Mouse (Mus musculus) neural tube, embryonic 14.5 days (tissue): ENCODE results near the gene Etv6. TPM values are rescaled to one million over a fixed set of nuclear protein-coding genes. Genes with fewer than 3 reads are reported as not detected.
"Not testable (repeated sequence)": the region's sequence is repeated elsewhere in the genome, so short reads cannot be mapped to it uniquely, and the experiment has no call there.

Source experiments
- ATAC-seq: fragments of 200-750 bp; cut with Nextera tagmentation; 2 replicates; pipeline ENCODE4 v1.8.0; 2017; ENCODE audit warnings: low read depth, mild to moderate bottlenecking, moderate TSS enrichment, moderate library complexity
- H3K27ac ChIP-seq: fragments of 300-500 bp; sonication (generic); 2 replicates; pipeline ENCODE4 v1.5.1; 2014; ENCODE audit warnings: low read depth, mild to moderate bottlenecking, control low read depth, low read length, moderate library complexity, mixed read lengths
- H3K27me3 ChIP-seq: fragments of 300-500 bp; sonication (generic); 2 replicates; pipeline ENCODE4 v1.6.1; 2014; ENCODE audit warnings: low read length; ENCODE audit not compliant: control insufficient read depth, insufficient read depth
- H3K36me3 ChIP-seq: fragments of 300-500 bp; sonication (generic); 2 replicates; pipeline ENCODE4 v1.6.1; 2014; ENCODE audit warnings: low read length, mixed read lengths; ENCODE audit not compliant: control insufficient read depth, insufficient read depth
- H3K4me1 ChIP-seq: fragments of 300-500 bp; sonication (generic); 2 replicates; pipeline ENCODE4 v1.6.1; 2014; ENCODE audit warnings: low read length; ENCODE audit not compliant: control insufficient read depth, insufficient read depth
- H3K4me2 ChIP-seq: fragments of 300-500 bp; sonication (generic); 2 replicates; pipeline ENCODE4 v1.6.1; 2014; ENCODE audit warnings: mild to moderate bottlenecking, low read depth, low read length, control low read depth
- H3K4me3 ChIP-seq: fragments of 300-500 bp; sonication (generic); 2 replicates; pipeline ENCODE4 v1.5.1; 2014; ENCODE audit warnings: low read depth, low read length, control low read depth, mixed read lengths
- H3K9ac ChIP-seq: fragments of 300-500 bp; sonication (generic); replicated peaks from 2 replicates; pipeline ENCODE4 v1.6.1; 2014; ENCODE audit warnings: low read depth, mild to moderate bottlenecking, control low read depth, low read length, mixed read lengths
- H3K9me3 ChIP-seq: fragments of 300-500 bp; sonication (generic); 2 replicates; pipeline ENCODE4 v1.6.1; 2016; ENCODE audit warnings: low read length; ENCODE audit not compliant: control insufficient read depth
- WGBS: fragments of 180-500 bp; shearing (Covaris S2); extraction: QIAGEN DNeasy Blood & Tissue Kit; methylation state at CpG from one replicate; pipeline ENCODE4 v1.1.7; 2014; 5-methylcytosine and 5-hydroxymethylcytosine counted together
- polyA plus RNA-seq: library from polyadenylated mRNA; unstranded; fragments of >200 nt; fragmentation: Nextera tagmentation; extraction: Ambion mirVana; gene quantifications from 2 replicates; pipeline ENCODE4 v1.2.1, GENCODE M21; 2014

Gene Etv6
- polyA plus RNA-seq = 5.8 and 8.8 TPM in 2 replicates

DNA sequence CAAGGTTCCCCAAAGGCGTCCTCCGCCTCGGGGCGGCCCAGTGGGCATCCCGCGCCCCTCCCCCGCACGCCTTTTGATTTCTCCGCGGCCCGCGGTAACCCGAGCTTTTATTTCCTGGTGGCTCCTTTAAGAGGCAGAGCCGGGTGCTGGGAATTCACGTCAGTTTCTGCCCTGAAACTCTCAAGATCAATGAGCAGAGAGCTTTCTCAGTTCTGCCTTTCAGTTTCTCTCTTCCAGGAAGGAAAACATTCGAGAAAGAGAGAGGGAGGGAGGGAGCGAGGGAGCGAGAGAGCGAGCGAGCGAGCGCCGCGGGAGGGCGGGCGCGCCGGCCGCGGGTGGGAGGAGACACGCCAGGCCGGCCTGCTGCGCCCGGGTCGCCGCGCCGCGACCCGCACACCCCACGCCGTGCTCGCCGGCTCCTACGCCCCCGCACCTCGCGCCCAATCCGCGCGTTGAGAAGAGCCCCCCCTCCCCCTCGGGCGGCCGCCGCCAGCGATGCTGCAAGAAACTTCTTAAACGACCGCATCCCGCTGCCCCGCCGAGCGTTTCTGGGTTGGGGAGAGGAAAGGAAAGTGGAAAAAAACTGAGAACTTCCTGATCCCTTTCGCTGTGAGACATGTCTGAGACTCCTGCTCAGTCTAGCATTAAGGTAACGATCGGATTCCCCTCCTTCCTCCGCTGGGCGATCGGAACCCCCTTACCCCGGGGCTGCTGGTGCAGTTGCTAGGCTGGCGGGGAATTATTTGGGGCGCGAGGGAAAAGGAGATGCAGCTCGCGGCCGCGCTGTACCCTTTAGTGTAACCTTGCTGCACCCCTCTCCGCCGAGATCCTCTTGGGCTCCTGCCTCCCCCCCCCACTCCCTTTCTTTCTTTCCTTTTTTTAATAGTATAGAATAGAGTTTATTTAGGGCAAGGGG lies at the start of gene Etv6:
Etv6 (plus strand) TSS at position 211 of the 916 bp plus-strand sequence.
- no peaks in the 10 kb centered on the region for H3K9me3 ChIP-seq
- H3K36me3 ChIP-seq = no peaks in the 10 kb centered on the region
- peak within 1 kb of the TSS; percentile 88 for H3K4me3 ChIP-seq
- H3K27ac ChIP-seq = peak within 1 kb of the TSS; percentile 100
- under 1% methylated on average over 71 of the region's 78 CpGs for WGBS
- H3K27me3 ChIP-seq = no peaks in the 10 kb centered on the region
- H3K4me1 ChIP-seq = peaks cover 23% of the 10 kb centered on the region
- H3K9ac ChIP-seq = peak within 1 kb of the TSS; percentile 100
- peak within 1 kb of the TSS; percentile 66 for H3K4me2 ChIP-seq
- peak; percentile 75 for ATAC-seq

DNA sequence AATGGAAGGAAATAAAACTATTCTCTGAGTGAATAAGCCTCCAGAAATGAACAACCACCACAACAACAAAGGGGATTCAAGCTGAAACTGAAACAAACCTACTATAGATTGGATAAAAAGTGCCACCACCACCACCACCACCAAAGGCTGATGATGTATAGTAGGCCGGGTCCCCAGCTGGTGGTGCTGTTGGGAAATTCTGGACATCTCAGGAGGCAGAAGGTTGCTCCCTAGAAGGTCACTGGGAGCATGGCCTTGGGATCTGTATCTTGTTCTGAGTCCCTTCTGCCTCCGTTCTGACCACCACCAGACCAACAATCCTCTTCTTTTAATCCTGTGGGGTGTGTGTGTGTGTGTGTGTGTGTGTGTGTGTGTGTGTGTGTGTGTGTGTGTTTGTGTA lies 49.3 kb upstream of the Etv6 start:
- no peak for ATAC-seq
- Histone ChIP-seq H3K9me3 (no peaks in the 10 kb centered on the region), H3K27me3 (no peaks in the 10 kb centered on the region), H3K27ac (no peak overlapping the region), H3K4me1 (no peaks in the 10 kb centered on the region), H3K9ac (no peak overlapping the region), H3K4me3 (no peak overlapping the region), H3K4me2 (no peak overlapping the region), H3K36me3 (no peaks in the 10 kb centered on the region)
- 71% methylated on average over 2 of the region's 2 CpGs for WGBS

DNA sequence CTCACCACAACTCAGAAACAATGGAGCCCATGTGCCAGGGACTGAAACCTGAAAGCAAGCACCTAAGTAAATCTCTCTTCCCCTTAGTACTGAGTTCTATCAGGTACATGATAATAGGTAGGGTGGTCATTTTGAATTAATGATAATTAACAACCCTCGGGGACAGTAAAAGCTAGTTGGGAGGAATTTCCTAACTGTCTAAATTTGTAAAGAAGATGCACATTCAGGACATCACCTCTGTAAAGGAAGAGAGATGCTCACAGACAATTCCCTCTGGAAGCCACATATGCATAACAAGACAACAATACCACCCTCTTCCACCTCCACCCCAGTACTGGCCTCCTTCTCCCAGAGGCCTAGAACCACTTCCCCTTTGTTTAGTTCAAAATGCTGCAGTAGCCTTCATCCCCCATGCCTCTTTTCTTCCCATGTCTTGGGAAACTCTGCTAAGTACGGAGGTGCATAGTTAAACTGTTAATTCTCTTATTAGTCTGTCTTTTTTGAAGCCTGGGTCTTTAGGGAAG lies 48.4 kb upstream of the Etv6 start:
- H3K9me3 ChIP-seq = no peaks in the 10 kb centered on the region
- H3K27ac ChIP-seq = no peak overlapping the region
- H3K36me3 ChIP-seq = no peaks in the 10 kb centered on the region
- no peaks in the 10 kb centered on the region for H3K27me3 ChIP-seq
- H3K4me2 ChIP-seq = no peak overlapping the region
- ATAC-seq = no peak
- WGBS = 52% methylated on average over 2 of the region's 2 CpGs
- no peaks in the 10 kb centered on the region for H3K4me1 ChIP-seq
- H3K9ac ChIP-seq = no peak overlapping the region
- no peak overlapping the region for H3K4me3 ChIP-seq

DNA sequence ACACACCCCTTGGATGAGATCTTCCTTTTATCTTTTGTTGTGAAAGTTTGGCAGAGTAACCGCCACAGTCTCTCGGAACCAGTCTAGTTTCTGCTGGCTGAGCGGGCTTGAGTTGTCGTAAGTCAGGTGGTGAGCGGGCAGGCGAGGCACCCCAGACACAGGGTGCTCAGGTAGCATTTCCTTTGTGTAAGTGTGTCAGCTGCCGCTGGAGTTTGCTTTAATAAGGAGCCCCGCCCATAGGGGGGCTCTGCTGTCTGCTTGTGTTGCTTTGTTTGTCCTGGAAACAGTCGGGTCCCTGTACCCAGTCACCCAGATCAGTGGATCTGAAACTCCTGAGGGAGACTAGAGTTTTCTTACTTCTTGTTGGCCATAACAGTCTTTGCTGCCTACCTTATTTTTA lies 47.5 kb upstream of the Etv6 start:
- ATAC-seq = no peak
- 55% methylated on average over 9 of the region's 9 CpGs for WGBS

DNA sequence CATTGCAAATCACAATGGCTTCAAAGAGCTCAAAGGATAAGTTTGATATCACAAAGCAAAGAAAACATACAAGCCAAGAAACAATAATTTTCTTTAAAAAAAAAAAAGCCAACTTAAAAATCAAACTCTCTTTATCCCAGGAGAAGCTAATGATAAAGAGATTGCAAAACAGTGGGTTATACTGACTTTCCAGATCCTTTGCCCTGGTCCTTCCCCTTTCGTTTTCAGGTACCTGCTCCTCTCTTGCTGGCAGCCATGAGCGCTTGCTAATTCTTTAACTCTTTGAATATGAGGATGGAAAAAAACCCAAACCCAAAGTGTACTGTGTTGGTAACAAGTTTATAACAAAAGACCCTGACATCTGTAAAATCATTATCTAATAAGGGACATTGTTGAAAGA lies 38.0 kb upstream of the Etv6 start:
- Histone ChIP-seq H3K4me1 (no peaks in the 10 kb centered on the region), H3K27ac (no peak overlapping the region), H3K4me3 (no peak overlapping the region), H3K36me3 (no peaks in the 10 kb centered on the region), H3K9ac (no peak overlapping the region), H3K4me2 (no peak overlapping the region), H3K9me3 (no peaks in the 10 kb centered on the region), H3K27me3 (no peaks in the 10 kb centered on the region)
- WGBS = 83% methylated on average over 2 of the region's 2 CpGs
- no peak for ATAC-seq

More for the DNA sequence above, 47.5 kb upstream of the Etv6 start:
- Histone ChIP-seq H3K4me2 (no peak overlapping the region), H3K27me3 (no peaks in the 10 kb centered on the region), H3K4me1 (no peaks in the 10 kb centered on the region), H3K9ac (no peak overlapping the region), H3K27ac (no peak overlapping the region), H3K4me3 (no peak overlapping the region), H3K9me3 (no peaks in the 10 kb centered on the region), H3K36me3 (no peaks in the 10 kb centered on the region)

DNA sequence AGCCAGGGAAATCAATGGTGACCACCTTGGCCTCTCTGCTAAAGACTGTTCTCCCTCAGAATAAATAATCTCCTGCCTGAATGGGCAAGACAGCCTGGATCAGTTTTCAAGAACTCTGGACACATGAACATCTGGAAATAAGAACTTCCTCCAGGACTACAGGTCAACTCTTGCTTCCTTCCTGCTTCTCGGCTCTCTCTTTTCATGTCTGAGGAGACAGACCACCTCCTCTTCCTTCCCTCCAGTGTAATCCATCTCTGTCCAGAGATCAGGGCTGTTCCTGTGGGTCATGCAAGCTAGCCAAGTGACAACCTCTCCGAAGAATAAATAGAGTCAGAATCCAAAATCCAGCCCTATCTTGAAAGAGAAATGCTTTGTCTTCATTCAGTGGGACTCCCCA lies 37.6 kb upstream of the Etv6 start:
- H3K9ac ChIP-seq = no peak overlapping the region
- H3K36me3 ChIP-seq = no peaks in the 10 kb centered on the region
- ATAC-seq = no peak
- no peaks in the 10 kb centered on the region for H3K4me1 ChIP-seq
- H3K9me3 ChIP-seq = no peaks in the 10 kb centered on the region
- no peaks in the 10 kb centered on the region for H3K27me3 ChIP-seq
- no peak overlapping the region for H3K27ac ChIP-seq
- no peak overlapping the region for H3K4me3 ChIP-seq
- WGBS = 89% methylated on average over 2 of the region's 2 CpGs
- H3K4me2 ChIP-seq = no peak overlapping the region

DNA sequence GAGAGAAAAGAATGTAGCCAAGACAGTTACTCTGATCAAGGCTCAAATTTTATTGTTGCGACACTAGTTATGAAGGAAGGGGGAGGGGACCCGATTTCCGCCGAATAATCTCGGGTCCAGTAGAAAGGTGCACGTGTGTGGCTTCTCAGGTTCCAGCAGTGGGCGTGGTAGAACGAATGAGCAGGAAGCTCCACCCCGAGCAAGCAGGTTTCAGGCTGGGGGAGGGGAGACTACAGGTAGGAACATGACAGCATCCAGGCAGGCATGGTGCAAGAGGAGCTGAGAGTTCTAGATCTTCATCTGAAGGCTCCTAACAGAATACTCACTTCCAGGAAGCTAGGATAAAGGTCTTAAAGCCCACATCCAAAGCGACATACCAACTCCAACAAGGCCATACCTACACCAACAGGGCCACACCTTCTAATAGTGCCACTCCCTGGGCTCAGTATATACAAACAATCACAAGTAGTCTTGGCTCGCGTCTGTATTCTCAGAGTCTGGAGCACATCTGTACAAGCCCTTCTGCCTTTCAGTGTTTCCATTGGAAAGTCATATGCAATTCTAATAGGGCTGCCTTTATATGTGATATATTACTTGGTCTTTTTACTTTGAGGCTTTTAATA lies 20.9 kb upstream of the Etv6 start:
- not testable (repeated sequence) for ATAC-seq, H3K9ac ChIP-seq, H3K36me3 ChIP-seq, H3K27me3 ChIP-seq, H3K4me2 ChIP-seq, H3K4me1 ChIP-seq, H3K4me3 ChIP-seq, H3K27ac ChIP-seq, H3K9me3 ChIP-seq
- WGBS = 72% methylated on average over 5 of the region's 12 CpGs

DNA sequence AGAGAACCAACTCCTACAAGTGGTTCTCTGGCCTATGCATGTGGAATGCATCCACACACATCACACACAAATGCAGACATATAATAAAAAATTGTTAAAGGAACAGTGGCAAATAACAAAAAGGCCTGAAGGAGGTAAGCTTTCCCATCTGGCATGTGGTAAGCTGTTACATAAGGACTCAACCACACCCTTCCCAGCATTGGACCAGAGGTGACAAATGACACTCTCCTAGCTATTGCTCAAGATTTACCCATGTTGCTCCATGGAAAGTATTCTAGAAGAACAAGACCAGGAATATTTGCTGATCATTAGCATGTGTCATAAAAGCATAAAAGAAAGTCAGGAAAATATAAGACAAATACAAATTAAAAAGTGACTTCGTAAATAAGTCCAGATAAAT lies 16.7 kb upstream of the Etv6 start:
- Histone ChIP-seq H3K4me3 (no peak overlapping the region), H3K4me2 (no peak overlapping the region), H3K27me3 (no peaks in the 10 kb centered on the region), H3K9me3 (no peaks in the 10 kb centered on the region), H3K9ac (no peak overlapping the region), H3K4me1 (no peaks in the 10 kb centered on the region), H3K27ac (no peak overlapping the region), H3K36me3 (no peaks in the 10 kb centered on the region)
- no peak for ATAC-seq
- 91% methylated on average over 1 of the region's 1 CpGs for WGBS

DNA sequence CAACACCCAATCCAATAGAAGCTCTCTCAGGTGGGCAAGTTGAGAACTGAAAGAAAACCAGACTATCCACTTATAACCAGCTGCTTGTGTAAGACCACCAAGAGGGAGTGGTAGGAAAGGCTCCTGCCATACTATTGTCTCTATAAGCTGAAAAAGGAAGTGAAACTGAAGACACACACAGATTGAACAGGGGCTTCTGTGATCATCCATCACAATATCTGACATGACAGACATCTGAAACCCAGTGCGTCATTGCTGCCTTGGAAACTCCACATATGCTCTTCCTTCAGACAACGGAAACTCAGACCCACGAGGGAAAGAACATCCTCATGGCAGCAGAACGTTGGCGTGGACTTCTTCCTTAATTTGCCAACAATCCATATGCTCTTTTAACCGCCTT lies 14.7 kb upstream of the Etv6 start:
- Histone ChIP-seq H3K4me3 (no peak overlapping the region), H3K27ac (no peak overlapping the region)

More for the DNA sequence above, 14.7 kb upstream of the Etv6 start:
- 90% methylated on average over 6 of the region's 6 CpGs for WGBS
- Histone ChIP-seq H3K9ac (no peak overlapping the region), H3K36me3 (no peaks in the 10 kb centered on the region), H3K27me3 (no peaks in the 10 kb centered on the region), H3K4me2 (no peak overlapping the region), H3K4me1 (no peaks in the 10 kb centered on the region), H3K9me3 (no peaks in the 10 kb centered on the region)
- ATAC-seq = no peak
